Mouse (Mus musculus): ENCODE measurements at regions not wholly inside any gene's neighbourhood (a gene's known extent, or its start where the extent isn't known, plus 50 kb on each side); places are given as distances from the start of the nearest gene placed in this dataset.
A peak's percentile ranks its signal among the peaks of the same experiment; 100 is the strongest.

GRCm38 (mm10) chr13:47642341-47642740, 519.9 kb downstream of the Rnf144b start:
- no peaks in the 10 kb centered on the region for H3K4me1 ChIP-seq (ENCODE audit: insufficient read depth)
- WGBS (ENCODE audit: insufficient replicate concordance) = 82% methylated on average over 10 of the region's 10 CpGs
- no peaks in the 10 kb centered on the region for H3K27me3 ChIP-seq (ENCODE audit: insufficient read depth, low read length)
- no peak overlapping the region for H3K9ac ChIP-seq (replicated peaks)
- H3K36me3 ChIP-seq (replicated peaks; ENCODE audit: insufficient read depth, low read length) = no peaks in the 10 kb centered on the region
- no peak for DNase-seq
- no peak for ATAC-seq
- H3K27ac ChIP-seq (ENCODE audit: low read depth) = no peak overlapping the region
- no peak overlapping the region for H3K4me3 ChIP-seq (ENCODE audit: low read depth, low read length)
- H3K9me3 ChIP-seq (ENCODE audit: low read length) = no peaks in the 10 kb centered on the region
- no peak for TF ChIP-seq EP300 (IDR thresholded peaks at IDR 0.05; ENCODE audit: low read depth)
- TF ChIP-seq CTCF (IDR thresholded peaks at IDR 0.05; ENCODE audit: low read depth) = no peak
- H3K4me2 ChIP-seq (ENCODE audit: low read depth, low read length) = no peak overlapping the region

GRCm38 (mm10) chr13:47645081-47645480, 522.6 kb downstream of the Rnf144b start:
- Histone ChIP-seq H3K9ac (replicated peaks) (no peak overlapping the region), H3K36me3 (replicated peaks; ENCODE audit: insufficient read depth, low read length) (no peaks in the 10 kb centered on the region), H3K9me3 (ENCODE audit: low read length) (no peaks in the 10 kb centered on the region), H3K27ac (ENCODE audit: low read depth) (no peak overlapping the region), H3K4me1 (ENCODE audit: insufficient read depth) (no peaks in the 10 kb centered on the region), H3K27me3 (ENCODE audit: insufficient read depth, low read length) (no peaks in the 10 kb centered on the region), H3K4me3 (ENCODE audit: low read depth, low read length) (no peak overlapping the region), H3K4me2 (ENCODE audit: low read depth, low read length) (no peak overlapping the region)
- TF ChIP-seq CTCF (IDR thresholded peaks at IDR 0.05; ENCODE audit: low read depth) (no peak), EP300 (IDR thresholded peaks at IDR 0.05; ENCODE audit: low read depth) (no peak)
- ATAC-seq = no peak
- no peak for DNase-seq
- WGBS (ENCODE audit: insufficient replicate concordance) = 68% methylated on average over 10 of the region's 10 CpGs

GRCm38 (mm10) chr13:47647693-47648092, 525.2 kb downstream of the Rnf144b start:
- WGBS (ENCODE audit: insufficient replicate concordance) = 68% methylated on average over 5 of the region's 5 CpGs
- DNase-seq = no peak
- H3K4me2 ChIP-seq (ENCODE audit: low read depth, low read length) = no peak overlapping the region
- H3K27me3 ChIP-seq (ENCODE audit: insufficient read depth, low read length) = no peaks in the 10 kb centered on the region
- H3K36me3 ChIP-seq (replicated peaks; ENCODE audit: insufficient read depth, low read length) = no peaks in the 10 kb centered on the region
- no peak overlapping the region for H3K9ac ChIP-seq (replicated peaks)
- H3K9me3 ChIP-seq (ENCODE audit: low read length) = no peaks in the 10 kb centered on the region
- TF ChIP-seq EP300 (IDR thresholded peaks at IDR 0.05; ENCODE audit: low read depth) = no peak
- no peak for TF ChIP-seq CTCF (IDR thresholded peaks at IDR 0.05; ENCODE audit: low read depth)
- ATAC-seq = no peak
- H3K4me1 ChIP-seq (ENCODE audit: insufficient read depth) = no peaks in the 10 kb centered on the region
- H3K4me3 ChIP-seq (ENCODE audit: low read depth, low read length) = no peak overlapping the region
- H3K27ac ChIP-seq (ENCODE audit: low read depth) = no peak overlapping the region

- no peaks in the 10 kb centered on the region for H3K4me1 ChIP-seq (ENCODE audit: insufficient read depth)
- DNase-seq (no peak), ATAC-seq (no peak)
- no peak overlapping the region for H3K9ac ChIP-seq (replicated peaks)
- no peak overlapping the region for H3K4me2 ChIP-seq (ENCODE audit: low read depth, low read length)
- no peaks in the 10 kb centered on the region for H3K9me3 ChIP-seq (ENCODE audit: low read length)
- no peak overlapping the region for H3K4me3 ChIP-seq (ENCODE audit: low read depth, low read length)
- 77% methylated on average over 13 of the region's 13 CpGs for WGBS (ENCODE audit: insufficient replicate concordance)
- no peaks in the 10 kb centered on the region for H3K27me3 ChIP-seq (ENCODE audit: insufficient read depth, low read length)
- no peak overlapping the region for H3K27ac ChIP-seq (ENCODE audit: low read depth)
- TF ChIP-seq CTCF (IDR thresholded peaks at IDR 0.05; ENCODE audit: low read depth) = no peak
- no peak for TF ChIP-seq EP300 (IDR thresholded peaks at IDR 0.05; ENCODE audit: low read depth)
- H3K36me3 ChIP-seq (replicated peaks; ENCODE audit: insufficient read depth, low read length) = no peaks in the 10 kb centered on the region
Measured at GRCm38 (mm10) chr13:47650093-47650492, 527.6 kb downstream of the Rnf144b start.

GRCm38 (mm10) chr13:47666470-47666869, 544.0 kb downstream of the Rnf144b start:
- TF ChIP-seq EP300 (IDR thresholded peaks at IDR 0.05; ENCODE audit: low read depth) (no peak), CTCF (IDR thresholded peaks at IDR 0.05; ENCODE audit: low read depth) (no peak)

GRCm38 (mm10) chr13:47666956-47667701, 544.7 kb downstream of the Rnf144b start:
- Histone ChIP-seq H3K27ac (ENCODE audit: low read depth) (no peak overlapping the region), H3K36me3 (replicated peaks; ENCODE audit: insufficient read depth, low read length) (no peaks in the 10 kb centered on the region), H3K9me3 (ENCODE audit: low read length) (no peaks in the 10 kb centered on the region), H3K4me3 (ENCODE audit: low read depth, low read length) (no peak overlapping the region), H3K4me1 (ENCODE audit: insufficient read depth) (no peaks in the 10 kb centered on the region), H3K4me2 (ENCODE audit: low read depth, low read length) (no peak overlapping the region), H3K9ac (replicated peaks) (no peak overlapping the region), H3K27me3 (ENCODE audit: insufficient read depth, low read length) (no peaks in the 10 kb centered on the region)
- WGBS (ENCODE audit: insufficient replicate concordance) = 30% methylated on average over 13 of the region's 13 CpGs
- peak; percentile 15; the same call in 1 of the 2 replicates for ATAC-seq
- TF ChIP-seq CTCF (IDR thresholded peaks at IDR 0.05; ENCODE audit: low read depth) = peak; percentile 86
- no peak for TF ChIP-seq EP300 (IDR thresholded peaks at IDR 0.05; ENCODE audit: low read depth)
- peak; percentile 85 for DNase-seq

More at GRCm38 (mm10) chr13:47666470-47666869, 544.0 kb downstream of the Rnf144b start:
- DNase-seq (no peak), ATAC-seq (no peak)
- WGBS (ENCODE audit: insufficient replicate concordance) = 58% methylated on average over 3 of the region's 3 CpGs
- no peaks in the 10 kb centered on the region for H3K27me3 ChIP-seq (ENCODE audit: insufficient read depth, low read length)
- H3K9me3 ChIP-seq (ENCODE audit: low read length) = no peaks in the 10 kb centered on the region
- no peak overlapping the region for H3K27ac ChIP-seq (ENCODE audit: low read depth)
- H3K9ac ChIP-seq (replicated peaks) = no peak overlapping the region
- no peak overlapping the region for H3K4me2 ChIP-seq (ENCODE audit: low read depth, low read length)
- no peaks in the 10 kb centered on the region for H3K36me3 ChIP-seq (replicated peaks; ENCODE audit: insufficient read depth, low read length)
- no peaks in the 10 kb centered on the region for H3K4me1 ChIP-seq (ENCODE audit: insufficient read depth)
- H3K4me3 ChIP-seq (ENCODE audit: low read depth, low read length) = no peak overlapping the region

Data from liver, postnatal 0 days (tissue).